In genomic region chr11:80489882-80490196, GRCm38 (mm10) we compare ENCODE assay signal across 8 mouse cellular contexts. TPM values are rescaled to one million over a fixed set of nuclear protein-coding genes. Genes with fewer than 3 reads are reported as not detected.
DNase-seq lines count a peak whose midpoint lies in the region; ATAC-seq and TF ChIP-seq lines count a peak whose summit lies in the region.

No protein-coding gene starts in this region.

- peak overlapping the region; percentile 21 for H3K9ac ChIP-seq in hindbrain, embryonic 13.5 days
- peak overlapping the region; percentile 36; the same call in 1 of the 2 replicates for H3K9ac ChIP-seq in midbrain, embryonic 13.5 days (replicated peaks)

- H3K27ac ChIP-seq in hindbrain, embryonic 13.5 days = peak overlapping the region; percentile 66
- peak overlapping the region; percentile 68 for H3K27ac ChIP-seq in midbrain, embryonic 13.5 days

- no peak for TF ChIP-seq CTCF in C2C12 (IDR thresholded peaks at IDR 0.05; ENCODE audit: control insufficient read depth, insufficient read depth, insufficient read length)

- H3K4me1 ChIP-seq in hindbrain, embryonic 13.5 days (replicated peaks) = peaks cover 61% of the 10 kb centered on the region
- peaks cover 58% of the 10 kb centered on the region for H3K4me1 ChIP-seq in midbrain, embryonic 13.5 days (replicated peaks)

- no peaks in the 10 kb centered on the region for H3K27me3 ChIP-seq in C2C12 (ENCODE audit: control insufficient read depth, insufficient read depth, insufficient read length)
- H3K27me3 ChIP-seq in hindbrain, embryonic 13.5 days = 0 out of 2 replicates have a peak, but pooled peaks cover 13% of the 10 kb centered on the region
- H3K27me3 ChIP-seq in midbrain, embryonic 13.5 days = peaks cover 6% of the 10 kb centered on the region; the same call in 1 of the 2 replicates

- DNase-seq in MN1 (ENCODE audit: low spot score) = peak; percentile 34
- no peak for DNase-seq in gastrocnemius, postnatal 14 days
- DNase-seq in Muller cell, postnatal 12 days (ENCODE audit: inconsistent ontology term) = no peak
- no peak for DNase-seq in kidney, postnatal 4 days
- DNase-seq in kidney, adult 8-10 months = no peak

- H3K79me2 ChIP-seq in C2C12 (ENCODE audit: control insufficient read depth, insufficient read depth) = no peaks in the 10 kb centered on the region

- intact Hi-C loops in gastrocnemius, postnatal 14 days (cut with DNase I; ENCODE audit: low total_unique reads) = no loop called here

- H3K36me3 ChIP-seq in C2C12 (ENCODE audit: control insufficient read depth, insufficient read depth) = no peaks in the 10 kb centered on the region
- H3K36me3 ChIP-seq in hindbrain, embryonic 13.5 days = no peaks in the 10 kb centered on the region
- H3K36me3 ChIP-seq in midbrain, embryonic 13.5 days = no peaks in the 10 kb centered on the region

- H3ac ChIP-seq in C2C12 (ENCODE audit: control insufficient read depth, insufficient read length, low read depth) = peak overlapping the region; percentile 33

- H3K79me3 ChIP-seq in C2C12 (ENCODE audit: low read depth) = no peaks in the 10 kb centered on the region

- 59% methylated on average over 5 of the region's 5 CpGs for WGBS in hindbrain, embryonic 13.5 days
- WGBS in midbrain, embryonic 13.5 days = 56% methylated on average over 5 of the region's 5 CpGs

- no peak for ATAC-seq in hindbrain, embryonic 13.5 days (ENCODE audit: low FRiP score)
- ATAC-seq in midbrain, embryonic 13.5 days = no peak

- H3K4me3 ChIP-seq in C2C12 (ENCODE audit: insufficient read depth, poor library complexity, severe bottlenecking) = no peak overlapping the region
- no peak overlapping the region for H3K4me3 ChIP-seq in hindbrain, embryonic 13.5 days
- H3K4me3 ChIP-seq in midbrain, embryonic 13.5 days (replicated peaks) = no peak overlapping the region

- no peak overlapping the region for H3K4me2 ChIP-seq in hindbrain, embryonic 13.5 days
- no peak overlapping the region for H3K4me2 ChIP-seq in midbrain, embryonic 13.5 days (replicated peaks)

- H3K9me3 ChIP-seq in hindbrain, embryonic 13.5 days = no peaks in the 10 kb centered on the region
- H3K9me3 ChIP-seq in midbrain, embryonic 13.5 days = no peaks in the 10 kb centered on the region

TF ChIP-seq in C2C12, 6 proteins besides CTCF, POLR2A, EP300 and RAD21:
- TF ChIP-seq MYOG (IDR thresholded peaks at IDR 0.05; ENCODE audit: control insufficient read depth, extremely low read depth, insufficient read length) (no peak), CEBPB (IDR thresholded peaks at IDR 0.05; ENCODE audit: low read depth) (peak; percentile 85), USF1 (IDR thresholded peaks at IDR 0.05; ENCODE audit: low read depth) (no peak), MAX (IDR thresholded peaks at IDR 0.05) (no peak), MYOD1 (IDR thresholded peaks at IDR 0.05; ENCODE audit: control insufficient read depth, insufficient read length, low read depth) (no peak), FOSL1 (IDR thresholded peaks at IDR 0.05; ENCODE audit: insufficient read depth, low read length, poor library complexity, severe bottlenecking) (no peak)

RNA-seq across cellular contexts. Expression of gene Cdk5r1, which starts 13.0 kb away (rescaled TPM):
- 4.7 TPM for polyA plus RNA-seq in C2C12 (2012; fragmentation: generic; extraction: Trizol)
- polyA plus RNA-seq in hindbrain, embryonic 13.5 days (2015; fragmentation: Nextera tagmentation; extraction: Ambion mirVana) = 93.2 and 105 TPM in 2 replicates
- 88.3 and 98.6 TPM in 2 replicates for polyA plus RNA-seq in midbrain, embryonic 13.5 days (2015; fragmentation: Nextera tagmentation; extraction: Ambion mirVana)
- 1 to 10 TPM; 1.5 to 3.0 TPM for total RNA-seq in gastrocnemius, postnatal 14 days (2021)

Comparison
In these comparisons a context has a peak if more than half of its experiments do, and no peak if none do; other contexts are left out.
1. RNA of gene Cdk5r1, which starts 13.0 kb away (polyA plus RNA-seq): 93.2 to 105 TPM in hindbrain, embryonic 13.5 days and 88.3 to 98.6 TPM in midbrain, embryonic 13.5 days; 4.7 TPM in C2C12 (single experiment); every median in the first group is over 10 times any median in the second.